Mouse (Mus musculus): Measurements from ENCODE around the gene Ptprd. TPM values are rescaled to one million over a fixed set of nuclear protein-coding genes. Genes with fewer than 3 reads are reported as not detected.
"Not testable (repeated sequence)": the region's sequence is repeated elsewhere in the genome, so short reads cannot be mapped to it uniquely, and the experiment has no call there.

The Ptprd gene
- total RNA-seq, 2 experiments from 2014 or later, result 3.8 to 7.1 TPM

DNA sequence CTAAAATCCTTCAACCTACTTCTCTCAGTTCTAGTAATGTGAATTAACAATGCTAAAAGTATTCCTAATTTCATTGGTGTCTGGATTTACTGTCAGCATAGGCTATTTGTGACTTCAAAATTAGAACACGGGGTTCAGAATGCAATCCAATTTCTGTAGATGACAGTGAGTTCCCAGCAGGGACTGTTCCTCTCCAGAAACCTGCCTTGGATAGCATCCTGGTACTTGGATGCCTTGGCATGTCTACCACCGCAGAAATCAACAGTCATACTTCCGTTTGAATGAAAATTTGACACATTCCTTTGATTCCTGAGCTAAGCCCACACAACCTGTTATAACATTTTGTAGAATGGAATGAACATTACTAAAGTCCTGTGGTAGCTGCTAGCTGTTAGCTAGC, 2018.3 kb downstream of the Ptprd start:
- peak; percentile 9 for DNase-seq

DNA sequence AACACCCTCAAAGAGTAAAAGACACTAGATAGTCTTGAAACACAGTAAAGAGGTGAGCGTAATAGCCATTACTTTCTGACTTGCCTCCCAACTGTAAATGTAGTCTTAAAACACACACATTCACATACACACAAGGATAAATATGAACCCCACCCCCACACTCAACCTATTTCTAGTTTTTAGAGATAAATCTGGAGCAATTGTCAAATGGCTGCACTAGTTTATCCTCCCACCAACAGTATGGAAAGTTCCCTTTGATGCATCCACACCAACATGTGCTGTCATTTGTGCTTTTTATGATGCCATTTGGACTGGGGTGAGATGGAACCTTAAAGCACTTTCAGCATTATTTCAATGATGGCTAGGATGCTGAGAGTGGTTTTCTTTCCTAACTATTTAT, 2019.7 kb downstream of the Ptprd start:
- no peak for DNase-seq

DNA sequence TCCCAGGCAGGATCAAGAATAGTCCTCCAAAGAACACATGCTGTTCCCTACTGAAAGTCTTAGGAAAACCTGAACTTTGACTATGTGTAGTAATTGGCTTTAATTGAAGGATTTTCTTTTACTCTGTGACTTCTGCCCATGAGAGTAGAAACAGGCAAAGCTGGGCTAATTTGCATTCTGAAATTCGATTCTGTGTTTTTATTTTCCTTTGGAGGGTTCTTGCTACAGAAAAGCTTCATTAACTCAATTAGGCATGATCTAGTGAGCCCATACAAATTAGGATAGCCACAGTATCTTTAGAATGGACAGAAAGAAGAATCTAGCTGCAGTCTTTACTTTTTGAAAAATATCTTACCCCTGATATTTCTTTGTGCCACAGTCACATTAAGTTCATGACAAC, 2021.0 kb downstream of the Ptprd start:
- DNase-seq, result no peak

DNA sequence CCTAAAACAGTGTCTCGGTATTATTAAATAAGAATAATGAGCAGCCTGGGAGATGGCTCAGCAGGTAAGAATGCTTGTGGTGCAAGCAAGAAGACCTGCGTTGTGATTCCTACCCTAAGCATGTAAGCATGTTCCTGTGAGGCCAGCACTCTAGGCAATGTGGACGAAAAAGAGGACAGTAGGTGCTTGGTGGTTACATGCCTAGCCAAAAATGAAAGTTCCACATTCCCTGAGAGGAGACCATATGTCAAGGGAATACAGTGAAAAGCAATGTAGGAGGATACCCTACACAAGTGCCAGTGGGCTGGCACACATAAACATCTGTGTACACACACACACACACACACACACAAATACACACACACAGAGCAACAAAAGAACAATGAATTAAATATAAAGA, 2028.7 kb downstream of the Ptprd start:
- DNase-seq, result no peak

DNA sequence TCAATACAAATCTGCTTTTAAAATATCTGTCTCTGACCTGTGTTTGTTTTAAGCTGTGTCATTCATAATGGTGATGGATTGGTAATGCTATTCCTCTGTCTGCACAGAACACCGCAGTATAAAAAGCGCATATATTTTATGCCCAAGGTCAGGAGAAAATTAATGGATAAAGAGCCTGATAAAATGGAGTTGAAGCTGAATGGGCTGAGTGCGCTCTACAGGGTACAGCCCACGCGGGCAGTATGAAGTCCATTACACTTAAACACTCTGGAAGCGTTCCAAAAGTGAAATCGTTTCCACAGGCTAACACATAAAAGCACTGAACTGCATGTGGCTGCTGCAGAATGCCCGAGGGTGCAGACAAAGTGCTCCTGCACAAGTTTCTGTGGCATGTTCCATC, 2032.3 kb downstream of the Ptprd start:
- no peak for DNase-seq

DNA sequence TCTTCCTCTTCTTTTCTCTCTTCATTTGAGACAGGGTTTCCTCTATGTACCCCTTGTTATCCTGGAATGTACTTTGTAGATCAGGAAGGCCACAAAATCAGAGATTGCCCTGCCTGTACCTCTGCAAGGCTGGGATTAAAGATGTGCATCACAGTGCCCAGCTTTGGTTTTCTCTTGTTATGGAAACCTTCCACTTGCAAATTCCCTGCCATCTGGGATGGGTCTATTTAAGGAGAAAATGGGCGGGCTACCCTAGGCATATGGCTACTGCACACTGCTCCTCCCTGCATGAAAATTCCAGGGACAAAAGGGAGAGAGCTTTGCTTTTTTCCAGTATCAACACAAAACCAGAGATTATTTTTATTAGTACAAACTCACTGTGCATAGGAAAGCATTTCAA, 2036.7 kb downstream of the Ptprd start:
- DNase-seq, result no peak

DNA sequence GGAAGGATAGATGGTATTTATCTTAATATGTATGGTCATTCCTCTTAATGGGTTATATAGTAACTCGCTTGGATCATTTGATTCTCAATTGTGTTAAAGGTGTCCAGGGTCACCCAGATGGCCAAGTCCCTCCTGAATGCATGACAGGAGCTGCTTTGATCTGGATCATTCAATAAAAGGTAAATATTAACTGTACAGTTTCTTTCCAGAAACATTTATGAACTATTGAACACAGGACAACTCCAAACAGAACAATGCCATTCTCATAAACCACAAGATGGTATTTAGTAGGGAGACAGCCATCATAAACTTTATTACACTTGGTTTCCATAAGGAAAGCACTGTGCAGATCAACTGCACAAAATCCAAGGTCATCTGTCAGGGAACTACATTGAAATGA, 2056.0 kb downstream of the Ptprd start:
- no peak for DNase-seq

DNA sequence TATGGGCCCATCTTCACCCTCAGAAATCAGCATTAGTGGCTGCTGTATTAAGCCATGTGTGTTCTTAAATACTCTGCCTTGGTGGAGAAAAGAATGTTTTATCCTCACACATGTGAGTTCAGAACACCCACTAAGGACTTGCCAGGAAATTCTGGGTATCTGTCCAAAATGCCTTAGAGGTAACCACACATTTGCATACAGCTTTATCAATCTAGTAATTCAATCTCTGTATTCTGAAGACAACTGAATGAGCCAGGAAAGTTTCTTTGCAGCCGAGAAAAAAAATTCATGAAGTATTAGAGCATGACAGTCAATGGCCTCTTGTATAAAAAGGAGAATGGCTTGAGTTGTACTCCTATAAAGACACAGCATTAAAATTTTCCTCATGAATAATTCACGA, 2057.6 kb downstream of the Ptprd start:
- DNase-seq, result no peak

DNA sequence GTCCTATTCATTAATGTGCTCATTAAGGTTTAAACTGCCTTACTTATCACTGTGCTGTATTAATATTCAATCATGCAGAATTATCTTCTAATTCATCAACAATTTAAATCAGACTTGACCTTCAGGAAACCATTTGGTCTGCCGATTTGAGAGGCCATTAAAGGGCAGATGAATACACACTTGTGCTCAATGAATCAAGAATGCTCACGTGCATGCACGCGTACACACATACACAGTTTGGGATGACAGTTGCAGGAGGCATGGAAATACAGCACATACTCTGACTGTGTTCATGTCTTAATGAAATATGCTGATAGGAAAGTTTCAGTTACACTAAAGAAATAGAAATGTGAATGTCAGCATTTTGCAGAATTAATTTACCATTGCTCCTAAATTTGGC, 2066.8 kb downstream of the Ptprd start:
- no peak for DNase-seq

DNA sequence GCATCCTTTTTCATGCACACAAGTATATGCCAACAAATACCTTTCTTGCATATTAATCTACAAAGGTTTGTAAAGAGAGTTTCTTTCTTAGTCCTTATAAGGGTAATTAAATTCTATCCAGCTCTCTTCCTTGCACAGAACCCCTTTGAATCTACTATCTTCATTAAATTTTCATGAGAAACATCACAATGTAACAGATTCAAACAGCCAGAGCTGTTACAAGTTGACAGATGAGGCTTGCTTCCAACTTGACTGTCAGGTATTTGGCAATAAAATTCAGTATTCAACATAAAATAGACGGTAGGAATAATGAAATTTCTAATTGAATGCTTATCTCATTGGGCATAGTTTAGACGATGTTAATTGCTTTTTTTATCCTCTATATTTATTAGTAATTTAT, 2067.4 kb downstream of the Ptprd start:
- no peak for DNase-seq

DNA sequence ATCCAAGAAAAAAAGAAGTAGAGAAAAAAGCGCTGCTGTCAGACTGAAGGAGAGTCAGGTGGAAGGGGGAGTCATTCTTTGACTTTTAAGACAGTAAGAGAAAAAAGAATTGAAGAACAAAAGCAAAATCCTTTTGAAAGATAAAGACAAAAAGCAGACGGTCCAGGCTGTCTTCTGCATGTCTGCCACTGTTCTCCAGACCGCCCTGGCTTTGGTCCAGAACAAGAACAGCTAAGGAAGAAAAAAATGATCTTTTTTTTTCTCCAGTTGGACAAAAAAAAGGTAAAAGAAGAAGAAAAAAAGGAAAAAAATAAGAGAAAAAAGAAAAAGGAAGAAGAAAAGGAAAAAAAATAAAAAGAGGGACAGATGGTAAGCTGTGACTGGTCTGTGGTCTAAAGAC, 2073.9 kb downstream of the Ptprd start:
- no peak for DNase-seq

DNA sequence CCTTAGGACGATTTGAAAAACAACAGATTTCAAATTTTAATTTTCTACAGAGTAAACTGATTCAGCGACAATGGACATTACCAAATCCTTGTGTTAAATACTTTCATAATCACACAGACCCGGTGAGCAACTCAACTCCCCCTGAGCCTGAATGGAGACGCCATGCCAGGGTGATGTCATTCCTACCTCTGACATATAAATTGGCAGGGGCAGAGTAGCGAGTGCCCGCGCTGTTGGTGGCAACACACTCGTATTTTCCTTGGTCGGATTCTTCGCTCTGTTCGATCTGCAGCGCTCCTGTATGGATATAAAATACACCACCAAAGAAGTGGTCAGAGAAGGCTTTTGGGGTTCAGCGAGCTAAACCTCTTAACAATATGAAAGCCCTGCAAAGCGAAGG, 2075.1 kb downstream of the Ptprd start:
- DNase-seq, result no peak

DNA sequence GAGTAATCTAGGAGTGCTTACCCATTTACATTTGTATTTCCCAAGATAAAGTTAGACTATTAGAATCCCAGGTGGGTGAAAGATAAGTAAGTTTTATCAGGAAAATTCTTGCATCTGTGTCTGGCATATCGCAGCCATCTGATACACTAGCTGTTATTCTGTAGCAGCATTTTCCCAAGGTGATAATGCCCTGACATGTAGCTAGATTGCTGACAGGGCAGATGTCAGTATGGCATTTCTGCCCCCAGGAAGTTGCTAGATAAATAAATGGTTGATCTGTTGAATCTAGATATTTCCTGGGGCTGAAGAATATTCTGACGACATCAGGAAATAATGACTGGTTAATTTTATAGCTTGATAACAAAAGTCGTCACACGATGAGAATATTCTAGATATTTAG, 2119.9 kb downstream of the Ptprd start:
- DNase-seq, result no peak

DNA sequence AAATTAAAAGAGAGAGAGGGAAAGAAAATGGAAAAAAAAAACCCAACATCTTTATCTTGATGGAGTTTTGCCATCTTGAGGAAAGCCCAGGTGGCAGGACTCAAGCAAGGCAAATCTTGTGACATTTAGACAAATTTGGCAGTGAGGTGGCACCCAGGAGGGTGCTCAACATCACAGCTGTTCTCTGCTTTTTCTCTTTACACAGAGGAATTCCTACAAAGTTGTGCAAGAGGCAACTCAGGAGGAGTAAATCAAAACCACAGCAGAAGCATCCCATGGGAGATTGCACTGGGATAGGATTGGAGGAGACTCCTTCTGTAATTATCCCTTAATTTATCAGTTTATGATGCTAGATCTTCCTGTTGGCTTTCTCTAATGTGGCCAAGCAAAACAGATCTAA, 2121.9 kb downstream of the Ptprd start:
- DNase-seq, result peak; percentile 4

DNA sequence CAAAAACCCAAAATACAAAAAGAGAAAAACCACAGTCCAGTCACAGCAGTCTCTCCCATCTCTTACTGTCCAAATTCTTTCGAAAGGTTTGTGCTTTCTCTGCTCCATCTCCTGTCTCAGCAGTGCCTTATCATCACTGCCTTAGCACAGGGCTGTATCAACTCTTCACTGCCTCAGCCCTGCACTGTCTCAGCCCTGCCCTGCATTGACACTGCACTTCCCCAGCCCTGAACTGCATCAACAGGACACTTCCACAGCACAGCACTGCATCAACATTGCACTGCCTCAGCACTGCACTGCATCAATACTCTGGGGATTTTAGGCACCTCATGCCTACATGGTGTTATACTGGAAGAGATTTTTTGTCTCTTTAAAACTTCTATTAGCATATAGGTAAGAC, 2135.7 kb downstream of the Ptprd start:
- no peak for DNase-seq

DNA sequence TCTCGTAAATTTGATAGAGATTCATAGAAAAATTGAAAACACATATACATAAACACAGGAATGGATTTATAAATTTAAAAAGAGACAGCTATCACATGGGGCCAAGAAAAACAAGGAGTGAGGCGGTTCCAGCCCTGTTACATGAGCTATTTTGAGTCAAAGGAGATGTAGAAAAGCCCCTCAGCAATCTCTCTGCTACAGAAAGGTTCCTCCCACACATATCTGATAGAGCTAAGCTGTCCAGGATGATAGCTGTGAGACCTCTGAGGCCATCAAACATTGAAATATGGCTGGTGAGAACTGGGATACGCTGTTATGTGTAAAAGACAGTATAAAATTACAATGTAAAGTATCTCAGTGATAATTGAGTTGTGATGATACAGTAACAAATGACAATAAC, 2138.5 kb downstream of the Ptprd start:
- no peak for DNase-seq

DNA sequence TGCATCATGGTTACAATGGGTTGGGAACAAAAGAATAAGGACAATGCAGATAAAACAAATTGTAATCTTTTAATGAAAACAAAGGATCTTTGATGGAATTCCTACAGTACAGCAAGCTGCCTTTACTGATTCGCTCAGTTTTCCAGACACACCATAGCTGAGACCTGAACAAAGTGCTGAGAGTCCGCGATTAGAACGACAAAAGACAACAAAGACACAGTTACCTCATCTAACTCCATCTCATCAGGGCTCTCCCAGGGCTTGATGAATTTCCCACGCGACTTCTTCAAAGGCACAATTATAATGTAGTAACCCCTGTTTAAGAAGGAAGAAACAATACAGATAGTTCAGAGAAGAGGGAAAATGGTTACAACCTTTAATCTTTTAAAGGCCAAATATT, 2140.0 kb downstream of the Ptprd start:
- DNase-seq, result no peak

DNA sequence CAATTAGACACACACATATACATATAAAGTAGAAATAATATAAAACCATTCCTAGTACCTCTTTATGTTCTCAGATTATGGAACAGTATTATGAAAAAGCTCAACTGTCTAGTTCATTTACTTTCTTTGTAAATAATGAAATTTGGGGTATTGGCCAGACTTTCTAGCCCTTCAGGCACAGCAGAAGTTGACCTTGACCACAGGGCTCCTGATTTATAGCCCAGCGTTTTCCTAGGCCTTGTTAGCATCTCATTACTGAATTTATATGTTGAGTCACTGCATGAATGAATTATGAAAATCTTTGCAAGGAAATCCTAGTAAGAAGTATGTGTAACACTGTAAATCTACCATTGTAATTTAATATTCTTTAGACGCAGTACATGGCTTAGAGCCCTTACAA, 2154.9 kb downstream of the Ptprd start:
- no peak for DNase-seq

DNA sequence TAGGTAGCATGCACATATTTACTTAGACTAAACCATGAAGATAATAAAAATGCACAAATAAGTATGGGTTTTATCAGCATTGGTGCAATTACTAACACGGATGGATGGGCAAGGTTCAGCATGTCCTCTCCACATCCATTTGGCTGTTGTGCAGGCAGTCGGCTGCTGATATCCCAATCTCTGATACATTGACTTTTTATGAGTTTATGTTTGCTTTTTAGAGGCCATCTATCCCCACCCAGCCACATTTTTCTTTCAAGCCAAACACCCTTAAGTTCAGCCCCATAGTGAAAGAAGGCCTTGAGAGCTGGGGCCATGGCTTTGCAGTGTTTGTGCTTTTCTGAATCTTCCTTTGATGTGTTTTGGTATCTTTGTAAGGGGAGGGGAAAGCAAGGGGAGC, 2166.1 kb downstream of the Ptprd start:
- no peak for DNase-seq

DNA sequence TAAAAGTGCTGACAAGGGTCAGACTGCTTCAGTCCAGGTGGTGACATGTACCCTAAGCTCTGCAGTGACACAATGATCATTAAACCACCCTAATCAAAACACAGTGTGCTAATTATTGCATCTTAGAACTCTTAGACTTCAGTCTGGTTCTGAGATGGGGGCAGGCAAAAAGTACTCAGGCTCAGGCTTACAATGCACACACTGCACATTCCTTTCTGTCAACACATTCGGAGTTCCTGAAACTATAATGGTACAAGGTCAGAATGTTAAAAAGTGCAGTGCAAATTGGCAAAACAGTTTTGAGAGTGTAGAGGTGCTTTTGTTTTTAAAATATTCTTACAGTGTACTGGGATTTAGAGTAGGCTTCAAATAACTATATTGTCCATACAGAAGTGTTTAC, 2167.0 kb downstream of the Ptprd start:
- DNase-seq, result no peak

DNA sequence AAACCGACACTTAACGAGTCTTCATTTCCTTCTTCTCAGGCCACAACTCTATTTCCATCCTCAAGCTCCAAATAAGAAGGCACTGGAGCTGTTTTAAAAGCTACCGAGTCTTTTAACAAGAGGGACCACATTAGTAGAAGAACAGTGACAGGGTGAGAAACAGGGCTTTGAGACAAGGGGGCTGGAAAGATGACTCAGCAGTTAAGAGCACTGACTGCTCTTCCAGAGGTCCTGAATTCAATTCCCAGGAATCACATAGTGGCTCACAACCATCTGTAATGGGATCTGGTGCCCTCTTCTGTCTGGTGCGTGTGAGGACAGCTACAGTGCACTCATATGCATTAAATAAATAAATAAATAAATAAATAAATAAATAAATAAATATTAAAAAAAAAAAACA, 2174.6 kb downstream of the Ptprd start:
- DNase-seq, result not testable (repeated sequence)

DNA sequence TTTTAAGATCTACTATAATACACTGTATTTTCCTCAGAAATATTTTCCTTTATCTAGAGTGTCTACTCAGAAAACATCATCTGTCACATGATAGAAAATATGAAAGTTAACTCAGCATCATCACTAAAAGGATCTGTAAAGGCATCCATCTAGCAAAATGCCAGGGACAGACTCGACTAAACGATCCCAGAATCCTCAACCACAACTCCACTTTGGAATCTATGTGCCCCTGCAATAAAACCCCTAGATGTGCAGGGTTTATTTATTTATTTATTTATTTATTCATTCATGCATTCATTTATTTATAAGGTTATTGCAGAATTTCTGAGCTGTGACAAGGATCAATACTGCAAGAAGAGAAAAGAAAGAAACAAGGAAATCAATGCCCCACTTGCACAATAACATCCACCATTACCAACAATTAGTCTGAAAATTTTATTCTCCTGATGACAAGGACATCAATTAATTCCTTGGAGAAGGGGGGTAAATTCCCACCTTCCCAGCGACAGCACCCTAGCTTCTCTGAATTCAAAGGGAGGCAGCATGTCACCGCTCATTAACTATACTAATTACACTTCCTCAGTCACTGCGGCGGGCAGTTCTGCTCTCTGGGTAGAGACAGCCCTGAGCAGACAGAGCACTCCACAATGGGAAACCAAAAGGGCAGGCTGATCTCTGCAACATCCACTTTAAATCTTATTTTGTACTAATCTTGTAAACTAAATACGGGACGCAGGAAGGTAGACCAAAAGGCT, 2186.0 kb downstream of the Ptprd start:
- no peak for DNase-seq

DNA sequence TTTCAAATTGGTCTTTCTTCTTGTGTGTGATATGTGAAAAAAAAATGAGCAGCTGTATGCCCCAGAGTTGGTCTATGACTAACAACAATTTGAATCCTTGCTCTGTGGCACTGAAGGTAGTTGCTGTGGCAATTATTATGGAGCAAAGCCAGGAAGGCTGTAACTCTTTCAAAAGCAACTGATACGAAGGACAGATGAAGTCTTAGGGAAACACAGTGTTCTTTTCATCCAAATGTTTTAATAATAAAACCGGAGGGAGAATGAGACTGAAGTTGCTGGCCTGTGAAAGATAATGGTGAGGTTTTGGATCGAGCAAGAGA, 2187.3 kb downstream of the Ptprd start:
- no peak for DNase-seq

DNA sequence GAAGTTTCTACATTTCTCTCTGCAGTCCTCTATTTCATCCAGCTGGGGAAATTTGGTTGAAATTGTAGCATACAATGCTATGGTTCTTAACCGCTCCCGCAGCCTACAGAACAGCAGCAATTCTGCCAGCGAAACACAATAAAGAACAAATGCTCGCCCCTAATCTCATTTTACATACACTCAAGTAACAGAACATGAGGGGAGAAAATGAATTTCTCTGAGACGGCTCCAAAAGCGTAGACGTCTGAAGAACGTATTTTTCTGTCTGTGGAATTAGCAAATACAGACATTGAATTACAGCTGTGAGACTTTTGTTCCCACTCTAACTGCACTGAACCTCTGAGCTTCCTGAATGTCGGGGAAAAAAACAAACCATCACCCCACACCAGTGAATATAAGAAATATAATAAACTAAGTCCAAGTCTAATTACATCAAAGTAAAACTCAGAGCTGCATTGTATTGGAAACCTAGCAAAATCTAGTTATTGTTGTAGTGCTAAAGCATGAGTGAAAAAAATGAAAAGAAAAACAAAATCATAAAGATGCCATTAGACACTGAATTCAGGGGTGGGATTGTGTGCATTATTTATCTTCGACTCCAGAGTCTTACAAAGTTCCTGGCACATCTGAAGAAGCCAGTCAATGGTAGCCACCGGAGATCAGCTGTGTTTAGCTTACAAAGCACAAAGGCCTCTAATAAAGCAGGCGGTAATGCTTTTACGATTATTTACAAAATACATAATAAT, 2187.8 kb downstream of the Ptprd start:
- no peak for DNase-seq

Data from gastrocnemius, postnatal 25 days (tissue).